ENCODE assay signal across 27 mouse cellular contexts in genomic region chr4:39597426-39597825, GRCm38 (mm10).
"Had no signal": no experiment of that assay in that cellular context is flagged by ENCODE, and none has a peak within 500 bp of the region (broad histone marks: within the 10 kb centered on the region; RNA-seq: fewer than 3 reads in every experiment).

No protein-coding gene starts in this region.

- H3K4me1 ChIP-seq: heart, embryonic 13.5 days; heart, embryonic 15.5 days; hindbrain, embryonic 13.5 days; hindbrain, embryonic 15.5 days; kidney, embryonic 15.5 days; limb, embryonic 13.5 days; limb, embryonic 15.5 days; liver, embryonic 12.5 days had no signal

- H3K9me3 ChIP-seq: heart, embryonic 13.5 days; heart, embryonic 15.5 days; hindbrain, embryonic 13.5 days; hindbrain, embryonic 15.5 days; kidney, embryonic 15.5 days; limb, embryonic 13.5 days; limb, embryonic 15.5 days; liver, embryonic 12.5 days had no signal

- H3K36me3 ChIP-seq: heart, embryonic 13.5 days; heart, embryonic 15.5 days; hindbrain, embryonic 13.5 days; hindbrain, embryonic 15.5 days; kidney, embryonic 15.5 days; limb, embryonic 13.5 days; limb, embryonic 15.5 days; liver, embryonic 12.5 days had no signal

- DNase-seq: gastrocnemius, postnatal 14 days; gastrocnemius, postnatal 36 days; heart, adult 11 months; heart, adult 2 months; heart, postnatal 14 days; heart, postnatal 36 days; kidney, adult 11 months; kidney, adult 2 months; kidney, adult 9 months; kidney, postnatal 14 days; kidney, postnatal 36 days; layer of hippocampus, adult 9-11 months; layer of hippocampus, postnatal 36 days; left cerebral cortex, postnatal 4 days had no signal

- ATAC-seq: hindbrain, postnatal 0 days; intestine, embryonic 16.5 days; liver, embryonic 12.5 days had no signal

- H3K27ac ChIP-seq: heart, adult 2 months; heart, embryonic 13.5 days; heart, embryonic 15.5 days; hindbrain, embryonic 13.5 days; hindbrain, embryonic 15.5 days; hindbrain, postnatal 0 days; kidney, embryonic 15.5 days; kidney, postnatal 0 days; limb, embryonic 13.5 days; limb, embryonic 15.5 days; liver, embryonic 12.5 days; liver, embryonic 14.5 days had no signal

- H3K9ac ChIP-seq: heart, embryonic 13.5 days; heart, embryonic 15.5 days; hindbrain, embryonic 13.5 days; hindbrain, embryonic 15.5 days; kidney, embryonic 15.5 days; limb, embryonic 13.5 days; limb, embryonic 15.5 days; liver, embryonic 12.5 days; liver, embryonic 14.5 days had no signal

- H3K4me3 ChIP-seq: heart, adult 2 months; heart, embryonic 13.5 days; heart, embryonic 15.5 days; hindbrain, embryonic 13.5 days; hindbrain, embryonic 15.5 days; kidney, embryonic 15.5 days; limb, embryonic 13.5 days; limb, embryonic 15.5 days; liver, embryonic 12.5 days had no signal

- H3K27me3 ChIP-seq: heart, embryonic 13.5 days; heart, embryonic 15.5 days; hindbrain, embryonic 13.5 days; hindbrain, embryonic 15.5 days; kidney, embryonic 15.5 days; limb, embryonic 13.5 days; limb, embryonic 15.5 days; liver, embryonic 12.5 days had no signal

- H3K4me2 ChIP-seq: heart, embryonic 11.5 days; heart, embryonic 13.5 days; heart, embryonic 15.5 days; hindbrain, embryonic 13.5 days; hindbrain, embryonic 15.5 days; kidney, embryonic 15.5 days; limb, embryonic 13.5 days; limb, embryonic 15.5 days; liver, embryonic 12.5 days had no signal
